Mouse (Mus musculus): ENCODE results near the gene Alkbh5. TPM values are rescaled to one million over a fixed set of nuclear protein-coding genes. Genes with fewer than 3 reads are reported as not detected.

Alkbh5 gene
- total and polyA plus RNA-seq, 3 experiments = 39.6 to 55.0 (median 42.7) TPM

DNA sequence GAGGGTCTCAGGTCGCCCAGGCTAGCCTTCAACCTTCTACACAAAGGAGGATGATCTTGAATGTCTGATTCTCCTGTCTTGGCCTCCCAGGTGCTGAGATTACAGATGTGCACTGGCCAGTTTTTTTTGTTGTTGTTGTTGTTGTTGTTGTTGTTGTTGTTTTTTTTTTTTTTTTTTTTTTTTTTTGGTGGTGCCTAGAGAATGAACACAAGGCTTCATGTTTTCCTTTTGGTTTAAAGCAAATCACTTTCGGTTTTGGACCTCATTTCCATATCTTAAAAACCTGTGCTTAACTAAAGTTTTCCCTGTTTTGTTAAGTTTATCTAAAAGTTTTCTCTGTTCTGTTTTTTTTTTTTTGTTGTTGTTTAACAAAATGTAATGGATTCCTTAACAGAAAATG, 3.4 kb downstream of the Alkbh5 start:
- Histone ChIP-seq H3K27ac (ENCODE audit: insufficient read depth, low read depth) (no peak overlapping the region), H3K9ac (ENCODE audit: insufficient read depth, low read depth) (peak overlapping the region; percentile 86), H3K27me3 (replicated peaks) (no peaks in the 10 kb centered on the region), H3K9me3 (replicated peaks; ENCODE audit: low read length) (no peaks in the 10 kb centered on the region), H3K4me1 (ENCODE audit: control insufficient read depth in 1 of 2, insufficient read depth in 2 of 2) (peaks cover 8 to 44% of the 10 kb centered on the region in 2 experiments; a peak in 3 of 4 replicates), H3K79me2 (replicated peaks; ENCODE audit: control insufficient read depth, extremely low read depth, insufficient read depth, poor library complexity, severe bottlenecking) (peaks cover 64% of the 10 kb centered on the region), H3K4me3 (replicated peaks in 1 of 3; ENCODE audit: low read depth in 2 of 3, low read length in 2 of 3, poor library complexity in 1 of 3) (peak overlapping the region; percentile 71 to 83 (median 79)), H3K4me2 (ENCODE audit: insufficient read depth, low read depth, poor library complexity, severe bottlenecking) (peak overlapping the region; percentile 92), H3K36me3 (replicated peaks in 1 of 2; ENCODE audit: control insufficient read depth in 1 of 2, insufficient read depth in 1 of 2, low read length in 1 of 2) (peaks cover 7 to 33% of the 10 kb centered on the region in 2 experiments)
- DNase-seq (ENCODE audit: extremely low read depth) = no peak
- dilution Hi-C loops (cut with MboI; ENCODE audit: extremely low pct_ligation_motif_present, extremely low pct_unique_long_range_greater_than_20kb, low sequenced_read_pairs) (no loop called here), in situ Hi-C loops (cut with MboI; ENCODE audit: low pct_ligation_motif_present, low pct_unique_long_range_greater_than_20kb, low sequenced_read_pairs) (no loop called here)
- TF ChIP-seq ZNF384 (IDR thresholded peaks at IDR 0.05; ENCODE audit: low read depth, low read length) (peak; percentile 90), JUND (conservative IDR thresholded peaks at IDR 0.05; ENCODE audit: low read depth, low read length) (no peak)

- dilution Hi-C loops (cut with MboI; ENCODE audit: extremely low pct_ligation_motif_present, extremely low pct_unique_long_range_greater_than_20kb, low sequenced_read_pairs) (no loop called here), in situ Hi-C loops (cut with MboI; ENCODE audit: low pct_ligation_motif_present, low pct_unique_long_range_greater_than_20kb, low sequenced_read_pairs) (no loop called here)
- H3K27me3 ChIP-seq (replicated peaks) = no peaks in the 10 kb centered on the region
- peaks cover 8 to 50% of the 10 kb centered on the region in 2 experiments; a peak in 3 of 4 replicates for H3K4me1 ChIP-seq (ENCODE audit: control insufficient read depth in 1 of 2, insufficient read depth in 2 of 2)
- H3K36me3 ChIP-seq (replicated peaks in 1 of 2; ENCODE audit: control insufficient read depth in 1 of 2, insufficient read depth in 1 of 2, low read length in 1 of 2) = peaks cover 9 to 37% of the 10 kb centered on the region in 2 experiments
- no peak for DNase-seq (ENCODE audit: extremely low read depth)
- H3K4me3 ChIP-seq (replicated peaks in 1 of 3; ENCODE audit: low read depth in 2 of 3, low read length in 2 of 3, poor library complexity in 1 of 3) = peak overlapping the region; percentile 68 to 83 (median 71)
- peak overlapping the region; percentile 39; the same call in 1 of the 2 replicates for H3K27ac ChIP-seq (ENCODE audit: insufficient read depth, low read depth)
- H3K79me2 ChIP-seq (replicated peaks; ENCODE audit: control insufficient read depth, extremely low read depth, insufficient read depth, poor library complexity, severe bottlenecking) = peaks cover 68% of the 10 kb centered on the region
- H3K9me3 ChIP-seq (replicated peaks; ENCODE audit: low read length) = no peaks in the 10 kb centered on the region
- H3K9ac ChIP-seq (ENCODE audit: insufficient read depth, low read depth) = peak overlapping the region; percentile 86
- H3K4me2 ChIP-seq (ENCODE audit: insufficient read depth, low read depth, poor library complexity, severe bottlenecking) = peak overlapping the region; percentile 98
- TF ChIP-seq JUND (conservative IDR thresholded peaks at IDR 0.05; ENCODE audit: low read depth, low read length) (no peak), CHD1 (IDR thresholded peaks at IDR 0.05; ENCODE audit: low read depth, low read length) (peak; percentile 3; the same call in 1 of the 2 replicates), SIN3A (IDR thresholded peaks at IDR 0.05; ENCODE audit: low read length) (peak; percentile 76), EP300 (IDR thresholded peaks at IDR 0.05; ENCODE audit: low read length) (no peak), MXI1 (IDR thresholded peaks at IDR 0.05; ENCODE audit: low read depth, low read length) (peak; percentile 65; the same call in 1 of the 2 replicates), UBTF (IDR thresholded peaks at IDR 0.05; ENCODE audit: low read depth, low read length) (no peak), IRF4 (IDR thresholded peaks at IDR 0.05; ENCODE audit: low read depth, low read length) (no peak), TBP (conservative IDR thresholded peaks at IDR 0.05; ENCODE audit: low read depth, low read length) (no peak), SMC3 (IDR thresholded peaks at IDR 0.05; ENCODE audit: low read depth, low read length) (no peak), ZNF384 (IDR thresholded peaks at IDR 0.05; ENCODE audit: low read depth, low read length) (no peak)
Observed at GRCm38 (mm10) chr11:60540002-60540610, 3.9 kb downstream of the Alkbh5 start.

- peak overlapping the region; percentile 98 for H3K4me2 ChIP-seq (ENCODE audit: insufficient read depth, low read depth, poor library complexity, severe bottlenecking)
- in situ Hi-C loops (cut with MboI; ENCODE audit: low pct_ligation_motif_present, low pct_unique_long_range_greater_than_20kb, low sequenced_read_pairs) = no loop called here
- no peak for DNase-seq (ENCODE audit: extremely low read depth)
- H3K9me3 ChIP-seq (replicated peaks; ENCODE audit: low read length) = no peaks in the 10 kb centered on the region
- H3K4me3 ChIP-seq (replicated peaks in 1 of 3; ENCODE audit: low read depth in 2 of 3, low read length in 2 of 3, poor library complexity in 1 of 3) = peak overlapping the region; percentile 68 to 83 (median 71)
- H3K79me2 ChIP-seq (replicated peaks; ENCODE audit: control insufficient read depth, extremely low read depth, insufficient read depth, poor library complexity, severe bottlenecking) = peaks cover 74% of the 10 kb centered on the region
- peak overlapping the region; percentile 8; the same call in 1 of the 2 replicates for H3K27ac ChIP-seq (ENCODE audit: insufficient read depth, low read depth)
- H3K9ac ChIP-seq (ENCODE audit: insufficient read depth, low read depth) = peak overlapping the region; percentile 86
- H3K4me1 ChIP-seq (ENCODE audit: control insufficient read depth in 1 of 2, insufficient read depth in 2 of 2) = peaks cover 8 to 54% of the 10 kb centered on the region in 2 experiments; a peak in 3 of 4 replicates
- peaks cover 9 to 43% of the 10 kb centered on the region in 2 experiments for H3K36me3 ChIP-seq (replicated peaks in 1 of 2; ENCODE audit: control insufficient read depth in 1 of 2, insufficient read depth in 1 of 2, low read length in 1 of 2)
- dilution Hi-C loops (cut with MboI; ENCODE audit: extremely low pct_ligation_motif_present, extremely low pct_unique_long_range_greater_than_20kb, low sequenced_read_pairs) = no loop called here
- TF ChIP-seq TCF12 (IDR thresholded peaks at IDR 0.05; ENCODE audit: low read depth, low read length) = no peak
- H3K27me3 ChIP-seq (replicated peaks) = no peaks in the 10 kb centered on the region
Observed at GRCm38 (mm10) chr11:60540761-60541160, 4.6 kb downstream of the Alkbh5 start.

Measured in CH12.LX (cell line).